Mouse (Mus musculus) liver, embryonic 14 days (tissue): ENCODE data around the gene Slc12a6. TPM values are rescaled to one million over a fixed set of nuclear protein-coding genes. Genes with fewer than 3 reads are reported as not detected.

Experiments
- polyA plus RNA-seq: library from polyadenylated mRNA; depleted of rRNA; stranded (reverse); fragments of >200 nt; gene quantifications from 2 replicates; pipeline ENCODE4 v1.2.3, GENCODE M21; 2012; rRNA removed

The Slc12a6 gene
- 9.9 and 10.4 TPM in 2 replicates for polyA plus RNA-seq

DNA sequence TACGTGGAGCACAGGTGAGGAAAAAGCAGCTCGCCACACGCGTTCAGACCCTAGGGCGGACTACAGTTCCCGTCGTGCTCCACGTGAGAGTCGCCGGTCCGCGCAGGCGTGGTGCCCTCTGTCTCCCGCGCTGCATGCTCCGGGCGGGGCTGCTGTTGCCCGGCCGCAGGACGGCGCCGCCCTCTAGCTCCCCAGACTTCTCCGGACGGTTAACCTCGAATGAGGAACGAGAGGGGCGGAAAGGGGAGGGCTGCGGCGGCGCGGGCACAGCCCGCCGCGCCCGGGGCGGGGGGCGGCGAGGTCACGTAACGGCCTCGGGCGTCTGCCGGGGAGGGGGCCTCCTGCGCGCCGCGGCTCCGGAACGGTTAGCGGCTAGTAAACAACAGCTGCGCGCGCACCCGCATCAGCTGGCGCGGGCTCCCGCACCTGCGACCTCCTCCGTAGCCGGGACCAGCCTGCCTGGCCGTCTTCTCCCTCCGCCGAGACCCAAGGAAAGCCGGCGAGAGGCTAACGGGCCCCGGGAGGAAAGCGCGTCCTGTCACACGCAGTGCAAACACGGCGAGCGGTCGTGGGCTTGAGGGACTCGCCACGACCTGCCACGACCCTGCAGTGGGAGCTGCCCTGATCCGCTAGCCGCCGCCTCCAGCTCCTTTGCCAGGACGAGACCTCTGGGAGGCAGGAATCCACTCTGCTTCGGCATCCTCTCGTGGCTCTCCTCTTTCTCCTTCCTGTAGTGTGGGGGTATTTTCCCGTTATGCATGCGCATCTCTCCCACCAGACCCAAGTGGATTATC is at the start of gene Slc12a6:
TSS of gene Slc12a6 (plus strand) at position 378 of the 794 bp plus-strand sequence.

DNA sequence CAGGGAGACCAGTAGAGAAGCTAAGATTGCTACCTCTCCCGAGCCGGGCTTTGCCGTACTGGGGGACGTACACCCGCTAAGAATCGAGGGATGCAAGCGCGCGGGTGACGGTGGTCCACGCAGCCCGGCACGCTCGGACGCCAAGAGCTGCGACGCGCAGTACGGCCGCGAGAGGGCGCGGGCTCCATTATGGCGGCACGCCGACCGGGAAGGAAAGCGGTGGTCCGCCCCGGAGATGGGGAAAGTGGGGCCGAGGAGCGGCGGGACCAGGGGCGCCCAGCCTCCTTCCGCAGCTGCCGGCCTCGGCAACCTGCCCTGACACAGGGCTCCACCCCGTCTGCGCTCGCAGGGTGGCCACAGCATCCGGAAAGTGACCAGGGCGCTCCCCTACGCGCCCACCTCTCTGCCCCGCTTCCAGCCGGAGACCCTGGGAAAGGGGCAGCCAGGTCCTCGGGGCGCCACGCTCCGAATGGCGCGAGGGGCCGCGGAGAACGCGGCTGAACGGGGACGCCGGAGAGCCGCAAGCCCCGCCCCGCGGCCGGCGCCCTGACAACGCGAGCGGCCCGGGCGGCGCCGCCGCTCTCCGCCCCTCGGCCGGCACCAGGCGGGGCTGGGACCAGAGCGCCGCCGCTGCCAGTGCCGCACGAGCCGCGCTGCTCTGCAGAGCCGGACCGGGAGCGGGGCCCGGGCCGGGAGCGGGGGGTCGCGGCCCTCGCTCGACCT is 26.3 kb upstream of the Slc12a6 start, which contains the start of gene Lpcat4:
TSS of gene Lpcat4 (plus strand) at position 257 of the 723 bp plus-strand sequence.

DNA sequence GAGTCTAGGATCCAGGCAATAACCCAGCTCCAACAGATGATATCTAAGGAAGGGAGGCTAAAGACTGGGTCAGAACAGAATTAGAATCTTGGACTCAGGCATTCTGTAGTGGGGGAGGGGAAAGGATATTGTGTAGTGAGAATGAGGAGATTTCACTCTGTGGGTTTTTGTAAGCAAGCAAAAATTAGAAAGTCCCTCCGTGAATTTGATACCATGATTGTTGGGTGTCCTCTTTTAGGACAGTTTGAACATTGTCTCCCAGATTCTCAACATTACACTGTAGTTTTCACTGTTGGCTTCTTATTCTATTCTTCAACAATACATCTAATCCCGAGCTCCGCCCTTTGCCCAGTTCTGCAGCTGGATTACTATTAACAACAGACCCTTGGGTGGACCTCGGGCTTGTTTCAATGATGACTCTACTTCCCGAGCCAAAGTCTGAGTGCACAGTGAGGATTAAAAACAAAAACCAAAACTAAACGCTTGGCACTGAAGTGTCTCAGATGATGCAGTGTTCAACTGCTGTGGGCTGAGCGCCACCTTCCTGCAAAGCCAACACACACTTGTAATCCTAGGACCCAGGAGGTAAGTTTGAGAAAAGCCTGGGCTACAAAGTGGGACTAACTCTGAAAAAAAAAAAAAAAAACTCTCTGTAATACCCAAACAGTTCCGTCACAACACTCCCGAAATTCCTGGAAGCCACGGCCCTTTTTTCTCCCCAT is 6.2 kb upstream of the Slc12a6 start, which contains the start of gene Nutm1:
TSS of gene Nutm1 (minus strand) at position 51 of the 722 bp plus-strand sequence.

DNA sequence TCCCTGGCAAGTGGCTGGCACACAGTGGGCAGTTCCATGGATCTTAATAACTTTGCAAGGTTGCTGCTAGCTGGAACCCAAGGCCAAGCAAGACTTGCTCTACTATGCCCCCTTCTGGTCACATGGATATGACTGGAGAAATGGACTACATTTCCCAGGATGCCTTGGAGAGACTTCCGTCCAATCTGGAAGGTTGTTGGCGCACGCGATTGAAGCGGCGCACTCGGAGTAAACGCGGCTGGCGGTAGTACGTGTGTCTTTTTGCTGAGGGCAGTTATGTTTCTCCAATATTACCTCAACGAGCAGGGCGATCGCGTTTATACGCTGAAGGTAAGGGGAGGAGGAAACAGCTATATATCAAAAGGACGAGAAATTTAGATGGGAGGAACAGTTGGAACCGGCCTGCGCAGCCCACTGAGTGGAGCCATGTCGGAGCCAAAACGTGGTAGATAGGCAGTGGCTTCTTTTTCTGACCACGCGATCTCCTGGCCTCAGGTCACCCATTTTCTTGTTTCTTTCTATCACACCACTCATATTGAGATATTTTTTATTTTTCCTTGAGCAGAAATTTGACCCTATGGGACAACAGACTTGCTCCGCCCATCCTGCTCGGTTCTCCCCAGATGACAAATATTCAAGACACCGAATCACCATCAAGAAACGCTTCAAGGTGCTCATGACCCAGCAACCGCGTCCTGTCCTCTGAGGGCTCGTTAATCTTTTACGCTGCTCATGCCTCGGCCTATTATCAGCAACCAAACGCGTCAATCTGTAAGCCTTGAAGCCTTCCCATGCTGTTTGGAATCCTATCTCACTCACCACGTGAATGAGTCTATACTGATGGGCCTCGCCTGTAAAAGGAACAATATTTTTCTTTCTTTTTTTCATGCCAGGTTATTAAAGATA is 3.6 kb upstream of the Slc12a6 start, which contains the start of gene Nop10:
TSS of gene Nop10 (plus strand) at position 179 of the 906 bp plus-strand sequence.

DNA sequence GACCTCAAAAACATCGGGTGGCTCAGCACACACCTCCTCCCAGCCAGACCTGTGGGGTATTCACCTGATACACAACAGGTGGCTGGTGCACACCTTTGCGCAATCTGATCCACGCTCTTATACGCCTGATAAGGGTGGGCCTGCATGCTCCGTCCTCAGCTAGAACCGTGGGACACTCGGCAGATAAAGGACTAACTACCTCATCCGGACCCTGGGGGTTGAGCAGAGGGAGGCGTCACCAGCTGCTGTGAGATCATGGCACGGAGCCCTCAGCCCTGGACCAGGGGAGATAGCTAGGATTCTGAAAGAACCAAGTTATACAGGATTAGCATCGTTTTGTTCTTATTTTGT is 592 bp downstream of the Slc12a6 start, which contains the start of gene Gm21985:
TSS of gene Gm21985 (plus strand) at position 73 of the 351 bp plus-strand sequence.

DNA sequence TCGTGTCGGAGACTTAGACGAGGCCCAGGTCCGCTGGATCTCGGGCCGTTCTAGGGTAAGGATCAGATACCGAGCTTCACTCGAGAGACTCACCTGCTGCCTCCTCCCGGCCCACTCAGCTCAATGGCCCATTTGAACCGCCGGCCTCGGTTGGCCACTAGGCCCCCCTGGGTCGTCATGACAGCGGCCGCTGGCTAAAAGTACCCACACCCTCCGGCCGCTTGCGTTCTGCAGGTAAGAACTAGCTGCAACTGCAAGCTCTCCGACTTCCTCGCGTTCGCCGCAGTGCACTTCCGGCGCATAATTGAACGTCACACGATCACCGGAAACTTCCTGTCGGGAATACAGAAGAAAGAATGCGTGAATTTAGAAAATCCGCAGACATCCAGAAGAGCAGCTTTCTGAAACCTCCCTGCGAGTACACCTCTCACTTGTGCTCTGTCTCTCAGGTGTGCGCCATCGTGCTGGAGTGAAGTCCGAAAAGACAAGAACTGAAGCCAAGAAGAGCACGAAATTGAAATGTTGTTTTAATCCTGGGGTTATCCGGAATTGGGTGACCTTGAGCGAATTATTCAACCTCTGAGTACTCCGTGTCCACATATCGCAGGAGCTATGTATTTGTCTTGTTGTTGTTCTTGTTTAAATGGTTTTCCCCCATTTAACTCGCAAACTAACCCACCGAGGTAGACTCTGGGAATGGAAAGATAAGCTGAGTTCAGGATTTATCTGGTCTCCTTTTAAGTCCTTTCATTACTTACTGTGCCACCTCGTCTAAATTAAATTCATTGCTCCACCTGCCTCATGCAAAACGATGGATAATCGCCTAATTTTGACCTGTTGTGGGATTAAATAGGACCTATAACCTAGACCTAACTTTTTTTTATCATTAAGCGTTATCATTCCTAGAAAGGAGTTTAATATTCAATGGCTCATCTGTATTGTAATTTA is 102.4 kb downstream of the Slc12a6 start, which contains the start of gene Emc4:
TSS of gene Emc4 (minus strand) at position 302 of the 948 bp plus-strand sequence.

DNA sequence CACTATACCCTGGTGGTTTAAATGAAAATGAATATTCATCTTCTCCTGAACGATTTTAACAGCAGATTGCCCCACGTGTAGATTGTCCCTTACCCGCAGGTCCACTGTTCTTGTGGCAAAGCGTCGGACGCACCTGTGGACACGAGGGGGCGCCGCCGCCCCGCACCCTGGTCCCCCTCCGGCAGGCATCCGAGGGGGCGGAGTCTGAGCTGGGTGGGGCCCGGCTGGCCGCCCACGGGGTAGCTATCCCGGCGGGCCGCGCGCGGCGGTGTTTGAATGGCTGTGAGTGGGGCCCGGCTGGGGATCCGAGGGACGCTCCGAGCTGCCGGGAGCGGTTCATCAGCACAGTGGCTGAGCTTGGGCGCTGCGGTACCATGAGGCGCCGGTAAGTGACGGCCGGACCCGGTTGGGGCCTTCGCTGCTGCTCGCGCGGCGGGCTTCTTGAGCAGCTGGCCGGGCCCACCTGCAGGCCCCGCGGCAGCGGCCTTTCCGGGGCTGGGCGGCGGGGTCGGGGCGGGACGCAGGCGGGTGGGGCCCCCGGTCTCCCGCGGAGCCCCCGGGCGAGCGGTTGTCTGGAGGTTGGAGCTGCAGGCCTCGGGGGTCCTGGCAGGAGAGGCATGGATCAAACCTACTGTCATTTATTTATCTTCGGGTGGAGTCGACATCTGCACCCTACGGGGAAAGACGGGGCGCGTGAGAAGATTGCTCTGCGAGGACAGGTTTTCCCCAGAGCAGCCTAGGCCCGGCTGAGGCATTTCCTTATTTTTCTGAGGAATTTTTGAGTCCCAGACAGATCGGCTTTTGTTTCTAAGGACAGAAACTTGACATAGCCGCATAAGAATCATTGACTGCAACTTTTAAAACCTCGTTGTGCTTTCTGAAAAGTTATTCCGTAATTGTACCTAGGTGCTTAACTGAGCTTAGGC is 113.6 kb downstream of the Slc12a6 start, which contains the start of gene Katnbl1:
TSS of gene Katnbl1 (plus strand) at position 239 of the 926 bp plus-strand sequence.

Other genes starting within 250 kb of the Slc12a6 start
- gene Olfr1311, start 241.4 kb upstream of the Slc12a6 start, polyA plus RNA-seq: not detected in 2 replicates
- not detected in 2 replicates for gene Olfr1312, start 215.6 kb upstream of the Slc12a6 start, polyA plus RNA-seq
- gene Olfr1313, start 188.0 kb upstream of the Slc12a6 start, polyA plus RNA-seq: not detected in 2 replicates
- gene Olfr1314, start 169.0 kb upstream of the Slc12a6 start, polyA plus RNA-seq: not detected in 2 replicates
- not detected in 2 replicates for gene Olfr1315-ps1, start 150.4 kb upstream of the Slc12a6 start, polyA plus RNA-seq
- not detected in 2 replicates for gene Olfr1316, start 130.8 kb upstream of the Slc12a6 start, polyA plus RNA-seq
- not detected in 2 replicates for gene Olfr1317, start 125.5 kb upstream of the Slc12a6 start, polyA plus RNA-seq
- gene Olfr1318, start 111.6 kb upstream of the Slc12a6 start, polyA plus RNA-seq: not detected in 2 replicates
- 2.4 and 3.2 TPM in 2 replicates for gene Lpcat4, start 26.4 kb upstream of the Slc12a6 start, polyA plus RNA-seq
- not detected in 2 replicates for gene Nutm1, start 6.5 kb upstream of the Slc12a6 start, polyA plus RNA-seq
- 80.4 and 90.1 TPM in 2 replicates for gene Nop10, start 3.9 kb upstream of the Slc12a6 start, polyA plus RNA-seq
- 0.01 TPM in 1 of 2 replicates, not detected in the other for gene Gm21985, start 489 bp downstream of the Slc12a6 start, polyA plus RNA-seq
- 25.5 and 28.4 TPM in 2 replicates for gene Emc4, start 102.2 kb downstream of the Slc12a6 start, polyA plus RNA-seq
- 7.2 and 8.5 TPM in 2 replicates for gene Katnbl1, start 113.4 kb downstream of the Slc12a6 start, polyA plus RNA-seq
- gene Emc7, start 189.2 kb downstream of the Slc12a6 start, polyA plus RNA-seq: 5.9 and 6.6 TPM in 2 replicates
- gene Chrm5, start 214.9 kb downstream of the Slc12a6 start, polyA plus RNA-seq: not detected in 2 replicates
- 8.8 and 9.6 TPM in 2 replicates for gene Aven, start 227.1 kb downstream of the Slc12a6 start, polyA plus RNA-seq